Mouse (Mus musculus) E14TG2a.4 (cell line): ENCODE data around the gene Usp15.

Source experiments
- H3K27me3 ChIP-seq: 2 replicates; pipeline ENCODE4 v1.6.1; 2014; ENCODE audit warnings: low read length, control low read depth; ENCODE audit not compliant: insufficient read depth
- H3K36me3 ChIP-seq: 2 replicates; pipeline ENCODE4 v1.6.1; 2014; ENCODE audit warnings: low read length, control low read depth; ENCODE audit not compliant: insufficient read depth
- H3K4me1 ChIP-seq: replicated peaks from 2 replicates; pipeline ENCODE4 v1.6.1; 2014; ENCODE audit warnings: low read depth, low read length, control low read depth
- H3K4me3 ChIP-seq: replicated peaks from 2 replicates; pipeline ENCODE4 v1.5.1; 2014; ENCODE audit warnings: mild to moderate bottlenecking, low read length
- H3K9me3 ChIP-seq: 2 replicates; pipeline ENCODE4 v1.6.1; 2014; ENCODE audit warnings: low read length, control low read depth
- CTCF ChIP-seq: conservative IDR thresholded peaks from 2 replicates; pipeline ENCODE4 v1.5.1; 2014; ENCODE audit warnings: low read length
- NANOG ChIP-seq: IDR thresholded peaks from 2 replicates; pipeline ENCODE4 v1.6.1; 2014; ENCODE audit warnings: borderline replicate concordance, low read length, mixed read lengths
- POU5F1 ChIP-seq: IDR thresholded peaks from 2 replicates; pipeline ENCODE4 v1.6.1; 2014; ENCODE audit warnings: low read length, borderline replicate concordance

Usp15 gene

DNA sequence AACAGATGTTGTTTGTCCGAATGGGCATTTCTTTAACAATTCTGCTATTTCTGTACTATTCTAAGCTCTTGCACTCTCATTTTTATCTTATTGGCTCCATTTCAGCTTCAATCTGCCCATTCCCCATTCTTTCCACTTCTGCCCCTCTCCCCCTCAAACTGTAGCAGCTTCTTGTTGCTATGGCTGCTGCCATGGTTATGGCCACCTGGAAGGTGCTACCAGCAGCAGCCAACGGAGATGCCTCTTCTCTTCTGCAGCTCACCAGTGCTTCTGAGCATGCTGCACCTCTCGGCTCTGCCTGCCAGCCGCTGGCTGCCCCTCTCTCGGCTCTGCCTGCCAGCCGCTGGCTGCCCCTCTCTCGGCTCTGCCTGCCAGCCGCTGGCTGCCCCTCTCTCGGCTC, 112.5 kb downstream of the Usp15 start:
- Histone ChIP-seq H3K9me3 (no peaks in the 10 kb centered on the region), H3K27me3 (peaks cover 16% of the 10 kb centered on the region), H3K4me1 (peaks cover 3% of the 10 kb centered on the region; the same call in 1 of the 2 replicates), H3K4me3 (peak overlapping the region; percentile 26), H3K36me3 (no peaks in the 10 kb centered on the region)
- TF ChIP-seq CTCF: no peak
- no peak for TF ChIP-seq POU5F1
- no peak for TF ChIP-seq NANOG

DNA sequence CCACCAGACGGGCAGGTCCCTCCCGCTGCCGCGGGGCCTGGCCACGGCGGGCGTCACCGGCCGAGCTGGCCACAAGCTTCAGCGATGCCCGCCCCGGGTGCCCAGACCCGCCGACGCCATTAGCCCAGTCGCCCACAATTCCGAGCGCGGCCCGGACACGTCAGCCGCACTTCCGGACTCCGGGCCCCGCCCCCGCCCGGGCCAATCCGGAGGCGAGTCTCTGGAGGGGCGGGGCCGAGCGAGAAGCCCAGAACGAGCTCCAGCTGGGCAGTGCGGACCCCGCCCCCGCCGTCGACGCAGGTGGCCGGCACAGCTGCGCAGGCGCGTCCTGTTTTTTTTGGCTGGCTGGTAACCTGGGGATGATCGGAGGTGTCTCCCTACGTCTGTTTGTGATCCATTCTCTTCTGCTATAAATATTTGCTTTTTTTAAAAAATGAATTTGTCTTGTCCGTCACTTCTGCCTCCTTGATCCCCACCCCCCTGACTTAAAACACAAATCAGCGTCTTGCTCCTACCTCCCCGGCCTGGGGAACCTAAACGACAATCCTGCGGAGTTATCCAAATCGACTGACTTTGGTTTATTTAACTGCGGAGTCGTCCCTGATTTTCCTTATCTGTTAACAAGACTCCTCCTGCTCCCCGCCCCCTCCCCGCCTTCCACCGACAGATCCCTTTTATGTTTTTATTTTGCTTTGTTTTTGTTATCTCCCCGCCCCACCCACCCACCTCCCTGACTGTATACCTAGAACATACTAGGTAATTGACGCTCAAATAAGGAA, 120.4 kb downstream of the Usp15 start, which contains the start of gene Mon2:
Mon2 (minus strand) TSS at position 261 of the 779 bp plus-strand sequence.
- Histone ChIP-seq H3K9me3 (peaks cover 8% of the 10 kb centered on the region; the same call in 1 of the 2 replicates), H3K36me3 (peaks cover 10% of the 10 kb centered on the region; the same call in 1 of the 2 replicates), H3K4me3 (peak within 1 kb of the TSS; percentile 90), H3K4me1 (peaks cover 12% of the 10 kb centered on the region), H3K27me3 (peaks cover 11% of the 10 kb centered on the region; the same call in 1 of the 2 replicates)
- TF ChIP-seq CTCF (no peak), POU5F1 (no peak), NANOG (no peak)

DNA sequence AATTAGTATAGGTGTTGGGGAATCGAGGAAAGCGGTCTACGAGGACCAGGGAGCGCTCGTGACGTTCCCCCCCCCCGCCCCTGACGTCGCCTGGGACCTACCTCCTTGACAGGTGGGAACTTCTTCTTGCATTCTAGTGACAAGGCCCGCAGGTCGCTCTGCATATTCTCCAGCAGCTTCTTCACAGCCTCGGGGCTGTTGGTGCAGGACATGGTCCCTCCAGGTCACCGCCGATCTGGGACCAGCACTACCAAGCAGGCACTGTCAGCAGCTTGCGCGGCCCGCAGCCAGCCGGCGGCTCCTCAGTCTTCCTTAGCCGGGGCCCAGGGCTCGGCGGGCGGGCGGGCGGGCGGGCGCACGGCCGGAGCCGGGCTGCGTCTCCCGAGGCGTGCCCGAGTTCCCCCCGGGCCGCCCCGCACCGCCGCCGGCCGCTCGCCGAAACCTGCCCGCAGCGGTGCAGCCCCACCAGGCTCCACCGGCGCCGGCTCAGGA, 121.0 kb downstream of the Usp15 start:
- Histone ChIP-seq H3K4me3 (peak overlapping the region; percentile 90), H3K27me3 (peaks cover 8% of the 10 kb centered on the region; the same call in 1 of the 2 replicates), H3K36me3 (peaks cover 10% of the 10 kb centered on the region; the same call in 1 of the 2 replicates), H3K4me1 (peaks cover 12% of the 10 kb centered on the region), H3K9me3 (peaks cover 15% of the 10 kb centered on the region)
- no peak for TF ChIP-seq CTCF

- H3K4me1 ChIP-seq: peaks cover 11% of the 10 kb centered on the region
- TF ChIP-seq NANOG (no peak), POU5F1 (no peak), CTCF (no peak)
- peaks cover 43% of the 10 kb centered on the region for H3K9me3 ChIP-seq
- H3K4me3 ChIP-seq: no peak overlapping the region
- H3K27me3 ChIP-seq: no peaks in the 10 kb centered on the region
- peaks cover 18% of the 10 kb centered on the region; the same call in 1 of the 2 replicates for H3K36me3 ChIP-seq
Observed at GRCm38 (mm10) chr10:123071997-123072396, 124.8 kb downstream of the Usp15 start.

- Histone ChIP-seq H3K4me1 (peaks cover 16% of the 10 kb centered on the region), H3K4me3 (no peak overlapping the region), H3K9me3 (peaks cover 4% of the 10 kb centered on the region; the same call in 1 of the 2 replicates), H3K27me3 (no peaks in the 10 kb centered on the region), H3K36me3 (no peaks in the 10 kb centered on the region)
- TF ChIP-seq NANOG (no peak), POU5F1 (no peak), CTCF (no peak)
Observed at GRCm38 (mm10) chr10:123063021-123063420, 133.8 kb downstream of the Usp15 start.

DNA sequence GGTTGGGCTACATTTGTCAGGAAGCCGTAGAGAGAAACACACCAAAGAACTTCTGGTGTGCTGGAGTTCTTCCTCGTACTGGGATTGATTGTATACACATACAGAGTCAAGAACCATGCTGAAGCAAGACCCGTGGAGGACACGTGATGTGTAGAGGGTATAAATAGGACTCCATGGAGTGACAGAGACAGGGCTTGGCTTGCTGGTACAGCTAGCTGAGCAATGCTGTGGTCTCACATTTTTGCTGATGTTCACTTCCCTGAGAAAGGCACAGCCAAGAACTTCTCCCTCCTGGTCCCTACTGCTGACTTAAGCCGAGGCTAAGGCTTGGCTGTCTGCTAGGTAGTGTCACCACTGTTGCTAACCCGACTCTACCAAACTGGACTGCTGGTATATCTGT, 136.0 kb downstream of the Usp15 start:
- Histone ChIP-seq H3K4me3 (no peak overlapping the region), H3K27me3 (no peaks in the 10 kb centered on the region), H3K36me3 (no peaks in the 10 kb centered on the region), H3K4me1 (peaks cover 18% of the 10 kb centered on the region), H3K9me3 (no peaks in the 10 kb centered on the region)
- no peak for TF ChIP-seq CTCF
- TF ChIP-seq NANOG: no peak
- TF ChIP-seq POU5F1: no peak

GRCm38 (mm10) chr10:123057082-123057481, 139.7 kb downstream of the Usp15 start:
- Histone ChIP-seq H3K4me1 (peaks cover 17% of the 10 kb centered on the region), H3K4me3 (no peak overlapping the region), H3K27me3 (no peaks in the 10 kb centered on the region), H3K9me3 (no peaks in the 10 kb centered on the region), H3K36me3 (peaks cover 2% of the 10 kb centered on the region; the same call in 1 of the 2 replicates)
- TF ChIP-seq CTCF (peak; percentile 38), NANOG (no peak)

GRCm38 (mm10) chr10:123056463-123056862, 140.3 kb downstream of the Usp15 start:
- H3K36me3 ChIP-seq: peaks cover 6% of the 10 kb centered on the region
- TF ChIP-seq POU5F1: no peak
- TF ChIP-seq NANOG: no peak
- TF ChIP-seq CTCF: no peak
- no peak overlapping the region for H3K4me3 ChIP-seq

More at GRCm38 (mm10) chr10:123056463-123056862, 140.3 kb downstream of the Usp15 start:
- H3K9me3 ChIP-seq: no peaks in the 10 kb centered on the region
- H3K27me3 ChIP-seq: no peaks in the 10 kb centered on the region
- peaks cover 11% of the 10 kb centered on the region for H3K4me1 ChIP-seq
